Mouse (Mus musculus) cerebellum, adult 9-11 months (tissue): ENCODE measurements at regions not wholly inside any gene's neighbourhood (a gene's known extent, or its start where the extent isn't known, plus 50 kb on each side); places are given as distances from the start of the nearest gene placed in this dataset.

ENCODE experiments used
- DNase-seq: peaks from one replicate; pipeline ENCODE4 v3.0.0; 2022

DNA sequence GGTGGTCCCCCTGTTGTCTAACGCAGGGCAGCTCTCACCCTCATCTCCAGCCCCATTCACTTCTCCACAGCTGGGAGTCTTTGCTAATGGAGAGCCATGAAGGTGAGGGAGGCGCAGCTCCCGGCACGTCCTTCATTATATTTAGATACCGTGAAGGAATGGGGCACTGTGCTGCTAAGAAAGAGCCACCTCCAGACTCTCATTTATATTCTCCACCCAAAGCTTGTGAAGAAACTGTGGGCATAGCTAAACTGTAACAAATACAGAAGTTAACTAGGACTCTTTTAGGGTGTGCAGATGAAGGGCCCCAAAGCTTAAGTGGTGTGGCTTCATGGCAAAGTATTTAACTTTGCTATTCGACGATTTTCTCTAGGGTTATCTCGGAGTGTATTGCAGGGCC lies 136.4 kb downstream of the Ddx11 start:
- no peak for DNase-seq

DNA sequence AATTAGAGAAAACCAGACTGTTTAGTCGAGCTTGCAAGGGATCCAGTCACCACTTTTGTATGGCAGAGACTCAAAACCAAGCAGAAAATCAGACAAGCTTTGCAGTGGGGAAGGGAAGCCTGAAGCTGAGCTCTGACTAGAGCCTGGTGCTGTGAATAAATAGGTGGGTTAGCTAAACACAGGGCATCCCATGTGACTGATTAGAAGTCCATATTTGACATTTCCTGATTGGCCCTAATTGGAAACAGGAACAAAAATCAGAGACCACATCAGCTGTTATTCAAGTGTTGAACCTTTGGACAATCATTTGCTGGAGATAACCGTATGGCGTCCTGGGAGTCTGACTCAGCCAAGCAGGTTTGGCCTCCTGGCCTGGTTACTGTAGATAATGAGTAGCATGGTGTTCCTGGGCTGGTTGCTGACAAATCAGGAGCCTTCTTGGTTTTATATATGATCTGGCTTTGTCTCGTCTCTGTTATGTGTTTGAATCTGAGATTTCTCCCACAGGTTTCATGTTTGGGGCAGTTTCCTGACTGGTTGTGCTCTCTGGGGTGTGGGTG lies 139.4 kb downstream of the Ddx11 start:
- DNase-seq, result no peak

DNA sequence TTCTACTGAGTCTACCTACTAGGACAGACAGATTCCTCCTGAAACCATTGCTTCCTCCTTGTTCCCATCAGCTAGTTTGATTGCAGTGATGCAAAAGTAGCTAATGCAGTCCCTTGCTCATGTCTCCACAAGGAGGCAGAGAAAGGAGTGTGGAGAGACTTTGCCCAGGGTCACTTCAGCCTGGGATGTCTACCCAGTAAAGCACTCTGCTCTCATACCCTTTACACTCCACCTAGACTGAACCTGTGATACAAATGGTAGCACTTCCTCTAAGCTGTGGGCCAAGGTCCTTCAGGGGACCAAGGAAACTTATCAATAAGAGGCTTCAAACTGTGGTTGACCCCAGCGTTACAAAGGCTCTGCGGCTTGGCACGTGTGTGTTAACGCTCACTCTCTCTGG lies 140.1 kb downstream of the Ddx11 start:
- no peak for DNase-seq

DNA sequence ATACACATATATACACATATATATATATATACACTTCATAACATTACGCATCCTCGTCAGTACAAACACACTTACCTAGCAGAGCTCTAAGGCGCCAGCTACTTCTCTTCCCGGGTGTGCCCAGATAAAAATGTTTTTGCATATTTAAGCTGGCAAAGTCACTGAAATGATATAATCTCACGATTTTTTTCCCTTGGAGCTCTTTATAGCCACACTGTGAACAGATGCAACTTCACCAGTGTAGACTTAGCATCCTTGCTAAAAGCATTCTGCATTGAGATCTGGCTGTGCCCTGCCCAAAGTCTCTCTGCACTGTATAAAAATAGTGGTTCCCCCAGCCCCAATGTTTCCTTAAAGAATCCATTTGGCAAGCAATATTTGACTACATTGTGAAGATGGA lies 143.5 kb downstream of the Ddx11 start:
- DNase-seq, result no peak

DNA sequence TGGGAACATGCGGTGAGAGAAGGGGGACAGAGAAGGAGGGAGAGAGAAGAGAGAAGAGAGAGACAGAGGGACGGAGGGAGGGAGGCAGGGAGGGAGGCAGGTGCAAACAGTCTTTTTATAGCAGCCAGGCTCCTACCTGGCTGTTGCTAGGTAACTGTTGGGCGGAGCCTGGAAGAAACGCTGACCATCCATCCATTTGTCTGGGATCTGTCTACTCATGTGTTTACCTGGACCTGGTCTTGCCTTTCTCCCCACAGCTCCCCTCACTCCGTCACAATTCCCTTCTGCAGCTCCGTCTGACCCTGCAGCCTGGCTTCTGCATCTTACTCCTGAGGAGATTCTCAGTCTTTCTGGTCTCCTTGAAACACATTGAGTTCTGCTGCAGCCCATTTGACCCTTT lies 144.5 kb downstream of the Ddx11 start:
- DNase-seq, result peak; percentile 76

DNA sequence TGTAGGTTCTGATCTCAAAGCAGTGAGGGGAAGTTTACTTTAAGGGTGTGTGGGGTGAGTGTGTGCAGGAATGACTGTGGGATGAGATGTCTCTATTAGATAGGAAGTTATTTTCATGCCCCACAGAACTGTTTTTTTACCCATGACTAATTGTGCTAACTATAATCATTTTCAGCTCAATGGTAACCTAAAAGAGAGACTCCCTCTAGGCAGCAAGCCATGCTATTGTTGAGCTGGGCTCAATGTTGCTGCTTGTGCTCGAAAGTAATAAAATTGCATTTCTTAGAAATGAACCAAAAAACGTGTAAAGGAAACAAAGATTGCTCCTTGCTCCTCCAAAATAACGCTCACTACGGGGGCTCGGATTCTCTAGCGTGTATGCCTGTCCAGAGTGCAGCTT lies 146.2 kb downstream of the Ddx11 start:
- DNase-seq, result no peak

DNA sequence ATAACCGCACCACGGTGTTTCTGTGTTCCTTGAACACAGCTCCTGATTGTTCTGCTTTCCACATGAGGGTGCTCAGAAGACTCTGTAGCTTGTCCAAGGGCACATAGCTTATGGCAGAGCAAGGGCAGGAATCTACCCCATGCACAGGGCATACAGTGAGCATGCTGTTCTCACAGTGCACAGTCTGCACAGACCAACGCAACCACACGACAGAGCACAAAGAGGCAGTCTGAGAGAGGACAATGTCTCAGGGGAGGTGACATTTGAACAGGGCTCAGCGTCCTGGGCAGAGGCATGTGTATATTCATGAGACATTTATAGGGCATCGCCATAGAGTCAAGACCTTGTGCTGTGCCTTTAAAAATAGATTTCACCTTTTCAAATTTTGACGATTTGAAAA lies 148.6 kb downstream of the Ddx11 start:
- DNase-seq, result no peak

DNA sequence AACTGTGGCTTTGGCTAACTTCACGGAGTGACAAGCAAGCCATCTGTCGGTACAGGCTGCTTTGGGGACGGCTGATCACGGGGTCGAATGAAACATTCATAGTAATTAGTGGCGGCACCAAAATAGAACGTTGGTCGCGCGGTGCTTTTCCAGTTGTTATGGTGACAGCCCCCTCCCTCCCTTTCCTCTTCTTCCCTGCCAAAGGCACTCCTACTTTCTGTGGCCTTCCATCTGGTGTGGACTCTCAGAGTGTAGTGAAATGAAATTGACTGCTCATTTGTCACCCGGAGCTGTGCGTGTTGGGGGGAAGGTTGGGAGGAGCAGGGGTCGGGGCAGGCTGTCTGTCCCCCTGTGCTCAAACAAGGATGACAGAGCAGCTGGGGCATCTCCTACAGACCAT lies 153.5 kb downstream of the Ddx11 start:
- peak; percentile 77 for DNase-seq

DNA sequence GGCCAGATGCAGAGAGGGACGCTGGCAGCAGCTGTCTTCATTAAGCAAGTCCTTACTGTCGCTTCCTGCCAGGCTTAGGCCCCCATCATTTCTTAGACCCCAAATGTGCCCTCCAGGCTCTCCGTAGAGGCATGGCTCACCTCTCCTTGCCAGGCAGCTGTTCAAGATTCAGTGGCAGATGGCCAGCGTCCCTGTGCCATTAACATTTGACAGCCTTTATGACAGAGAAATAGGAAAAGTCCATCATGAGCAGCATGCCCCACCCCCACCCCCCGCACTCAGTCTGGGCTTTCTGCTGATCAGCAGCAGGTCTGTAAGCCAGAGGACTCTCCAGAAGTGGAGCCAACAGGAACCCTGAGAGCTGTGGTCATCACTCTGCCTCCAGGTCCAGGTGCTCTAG lies 154.7 kb downstream of the Ddx11 start:
- DNase-seq, result peak; percentile 32

DNA sequence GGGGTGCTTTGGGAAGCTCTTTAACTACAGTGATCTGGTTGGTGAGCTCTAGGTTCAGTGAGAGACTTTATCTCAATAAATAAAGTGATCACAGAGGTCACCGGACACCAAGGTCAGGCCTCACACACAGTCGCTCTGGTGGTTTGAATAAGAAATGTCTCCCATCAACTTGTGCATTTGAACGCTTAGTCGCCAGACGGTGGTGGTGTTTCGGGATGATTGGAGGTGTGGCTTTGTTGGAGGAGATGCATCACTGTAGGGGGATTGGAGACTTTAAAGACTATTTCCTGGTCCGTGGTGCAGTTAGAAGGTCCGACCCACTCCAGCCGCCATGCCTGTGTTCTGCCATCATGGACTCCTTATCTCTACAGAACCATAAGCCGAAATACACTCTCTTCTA lies 162.0 kb downstream of the Ddx11 start:
- no peak for DNase-seq
